Mouse (Mus musculus): ENCODE data around the gene Sdk1. TPM values are rescaled to one million over a fixed set of nuclear protein-coding genes. Genes with fewer than 3 reads are reported as not detected.

The Sdk1 gene
- polyA plus RNA-seq, 1 experiment, result 0.55 TPM

DNA sequence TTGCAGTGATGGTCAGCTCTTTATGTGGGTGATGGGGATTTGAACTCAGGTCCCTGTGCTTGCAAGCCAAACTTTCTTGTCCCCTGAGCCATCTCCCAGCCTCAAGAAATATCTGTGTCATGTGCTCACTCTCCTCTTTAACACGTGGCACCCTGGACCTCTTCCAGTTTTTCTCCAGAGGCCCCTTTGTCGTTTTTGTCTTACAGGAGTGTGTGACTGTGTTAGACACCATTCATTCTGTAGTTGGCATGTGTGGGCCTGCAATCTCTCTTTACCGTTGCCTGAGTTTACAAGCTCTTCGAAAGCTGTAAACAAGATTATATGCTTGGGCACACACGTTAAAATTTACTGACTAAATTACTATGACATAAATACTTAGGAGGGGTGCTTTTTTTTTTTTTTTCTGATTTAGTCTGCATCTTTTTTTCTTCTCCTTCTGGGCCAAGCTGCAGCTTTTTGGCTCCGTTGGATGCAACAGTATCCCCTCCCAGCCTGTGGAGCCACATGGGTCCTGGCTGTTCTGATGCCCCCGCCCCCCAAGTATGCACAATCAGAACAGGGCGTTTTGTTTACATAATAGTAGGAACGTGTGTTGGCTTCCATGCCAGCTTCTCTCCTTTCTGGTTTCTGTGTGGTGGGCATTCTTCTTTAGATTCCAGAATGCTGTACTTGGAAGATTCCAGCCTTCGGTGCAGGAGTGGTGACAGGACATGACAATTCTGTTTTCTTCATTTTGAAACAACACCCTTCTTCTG is 527.6 kb downstream of the Sdk1 start:
- H3K27ac ChIP-seq (ENCODE audit: insufficient read depth, low read depth, low read length), result no peak overlapping the region
- no peak overlapping the region for H3K4me3 ChIP-seq (ENCODE audit: insufficient read depth, low read length)
- no peak for TF ChIP-seq POLR2A (IDR thresholded peaks at IDR 0.05; ENCODE audit: borderline replicate concordance, low read depth, low read length)
- TF ChIP-seq CTCF (IDR thresholded peaks at IDR 0.05; ENCODE audit: low read depth, low read length), result no peak
- no peaks in the 10 kb centered on the region for H3K4me1 ChIP-seq (ENCODE audit: control insufficient read depth, insufficient read depth, low read length)

GRCm38 (mm10) chr5:141771516-141771915 is 530.2 kb downstream of the Sdk1 start:
- Histone ChIP-seq H3K27ac (ENCODE audit: insufficient read depth, low read depth, low read length) (no peak overlapping the region), H3K4me3 (ENCODE audit: insufficient read depth, low read length) (no peak overlapping the region), H3K4me1 (ENCODE audit: control insufficient read depth, insufficient read depth, low read length) (no peaks in the 10 kb centered on the region)
- no peak for TF ChIP-seq POLR2A (IDR thresholded peaks at IDR 0.05; ENCODE audit: borderline replicate concordance, low read depth, low read length)
- no peak for TF ChIP-seq CTCF (IDR thresholded peaks at IDR 0.05; ENCODE audit: low read depth, low read length)

GRCm38 (mm10) chr5:141778231-141778630 is 536.9 kb downstream of the Sdk1 start:
- H3K4me3 ChIP-seq (ENCODE audit: insufficient read depth, low read length), result no peak overlapping the region
- H3K27ac ChIP-seq (ENCODE audit: insufficient read depth, low read depth, low read length), result no peak overlapping the region
- TF ChIP-seq CTCF (IDR thresholded peaks at IDR 0.05; ENCODE audit: low read depth, low read length) (no peak), POLR2A (IDR thresholded peaks at IDR 0.05; ENCODE audit: borderline replicate concordance, low read depth, low read length) (no peak)
- H3K4me1 ChIP-seq (ENCODE audit: control insufficient read depth, insufficient read depth, low read length), result no peaks in the 10 kb centered on the region

GRCm38 (mm10) chr5:141781142-141781541 is 539.9 kb downstream of the Sdk1 start:
- TF ChIP-seq CTCF (IDR thresholded peaks at IDR 0.05; ENCODE audit: low read depth, low read length) (no peak), POLR2A (IDR thresholded peaks at IDR 0.05; ENCODE audit: borderline replicate concordance, low read depth, low read length) (no peak)
- no peak overlapping the region for H3K27ac ChIP-seq (ENCODE audit: insufficient read depth, low read depth, low read length)
- H3K4me1 ChIP-seq (ENCODE audit: control insufficient read depth, insufficient read depth, low read length), result no peaks in the 10 kb centered on the region
- H3K4me3 ChIP-seq (ENCODE audit: insufficient read depth, low read length), result no peak overlapping the region

DNA sequence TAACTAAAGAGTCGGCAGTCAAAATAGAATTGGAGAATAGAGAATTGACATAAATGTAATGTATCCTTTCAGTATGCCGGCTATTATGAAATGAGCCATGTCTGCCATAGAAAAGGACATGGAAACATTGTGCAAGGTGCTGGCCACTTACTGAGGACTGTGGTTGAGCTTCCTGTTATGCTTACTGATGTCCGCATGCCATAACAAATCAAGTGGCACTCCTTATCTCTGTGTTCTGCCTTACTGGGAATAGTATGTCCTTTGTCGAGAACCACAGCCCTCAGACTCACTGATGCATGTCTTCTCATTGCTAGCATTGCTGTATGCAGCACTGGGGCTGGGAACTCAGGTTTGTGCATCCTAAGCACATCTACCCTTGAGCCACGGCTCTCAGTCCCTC is 541.0 kb downstream of the Sdk1 start:
- Histone ChIP-seq H3K4me3 (ENCODE audit: insufficient read depth, low read length) (no peak overlapping the region), H3K27ac (ENCODE audit: insufficient read depth, low read depth, low read length) (no peak overlapping the region), H3K4me1 (ENCODE audit: control insufficient read depth, insufficient read depth, low read length) (no peaks in the 10 kb centered on the region)
- TF ChIP-seq POLR2A (IDR thresholded peaks at IDR 0.05; ENCODE audit: borderline replicate concordance, low read depth, low read length) (no peak), CTCF (IDR thresholded peaks at IDR 0.05; ENCODE audit: low read depth, low read length) (no peak)

GRCm38 (mm10) chr5:141783516-141783915 is 542.2 kb downstream of the Sdk1 start:
- no peak overlapping the region for H3K4me3 ChIP-seq (ENCODE audit: insufficient read depth, low read length)
- no peak overlapping the region for H3K27ac ChIP-seq (ENCODE audit: insufficient read depth, low read depth, low read length)
- TF ChIP-seq POLR2A (IDR thresholded peaks at IDR 0.05; ENCODE audit: borderline replicate concordance, low read depth, low read length), result no peak
- no peak for TF ChIP-seq CTCF (IDR thresholded peaks at IDR 0.05; ENCODE audit: low read depth, low read length)
- no peaks in the 10 kb centered on the region for H3K4me1 ChIP-seq (ENCODE audit: control insufficient read depth, insufficient read depth, low read length)

- H3K4me3 ChIP-seq (ENCODE audit: insufficient read depth, low read length), result no peak overlapping the region
- TF ChIP-seq CTCF (IDR thresholded peaks at IDR 0.05; ENCODE audit: low read depth, low read length) (no peak), POLR2A (IDR thresholded peaks at IDR 0.05; ENCODE audit: borderline replicate concordance, low read depth, low read length) (no peak)
- H3K4me1 ChIP-seq (ENCODE audit: control insufficient read depth, insufficient read depth, low read length), result no peaks in the 10 kb centered on the region
- no peak overlapping the region for H3K27ac ChIP-seq (ENCODE audit: insufficient read depth, low read depth, low read length)
Measured at GRCm38 (mm10) chr5:141793926-141794325, 552.6 kb downstream of the Sdk1 start.

DNA sequence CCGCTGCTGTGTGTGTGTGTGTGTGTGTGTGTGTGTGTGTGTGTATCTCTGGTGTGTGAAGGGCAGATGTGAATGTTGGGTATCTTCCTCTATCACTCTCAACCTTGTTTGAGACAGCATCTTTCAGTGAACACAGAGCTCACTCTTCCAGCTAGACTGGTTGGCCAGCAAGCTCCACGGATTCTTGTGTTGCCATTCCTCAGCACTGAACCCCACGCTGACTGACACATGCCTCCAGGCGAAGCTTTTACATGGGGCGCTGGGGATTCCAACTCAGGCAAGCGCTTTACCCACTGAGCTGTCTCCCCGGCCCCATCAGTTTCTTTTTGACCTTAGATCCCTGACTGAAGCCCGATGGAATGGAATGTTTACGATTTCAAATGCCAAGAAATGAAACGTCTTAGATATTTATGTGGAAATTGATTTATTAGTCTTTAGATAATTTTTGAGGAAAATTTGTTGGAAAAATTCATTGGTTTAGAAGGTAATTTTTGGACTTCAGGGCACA is 582.6 kb downstream of the Sdk1 start:
- no peaks in the 10 kb centered on the region for H3K4me1 ChIP-seq (ENCODE audit: control insufficient read depth, insufficient read depth, low read length)
- H3K27ac ChIP-seq (ENCODE audit: insufficient read depth, low read depth, low read length), result no peak overlapping the region
- TF ChIP-seq CTCF (IDR thresholded peaks at IDR 0.05; ENCODE audit: low read depth, low read length), result no peak
- no peak for TF ChIP-seq POLR2A (IDR thresholded peaks at IDR 0.05; ENCODE audit: borderline replicate concordance, low read depth, low read length)
- H3K4me3 ChIP-seq (ENCODE audit: insufficient read depth, low read length), result no peak overlapping the region

GRCm38 (mm10) chr5:141824739-141825379 is 583.6 kb downstream of the Sdk1 start:
- TF ChIP-seq POLR2A (IDR thresholded peaks at IDR 0.05; ENCODE audit: borderline replicate concordance, low read depth, low read length) (no peak), CTCF (IDR thresholded peaks at IDR 0.05; ENCODE audit: low read depth, low read length) (no peak)
- H3K4me3 ChIP-seq (ENCODE audit: insufficient read depth, low read length), result no peak overlapping the region
- no peaks in the 10 kb centered on the region for H3K4me1 ChIP-seq (ENCODE audit: control insufficient read depth, insufficient read depth, low read length)
- H3K27ac ChIP-seq (ENCODE audit: insufficient read depth, low read depth, low read length), result no peak overlapping the region

- H3K4me1 ChIP-seq (ENCODE audit: control insufficient read depth, insufficient read depth, low read length), result no peaks in the 10 kb centered on the region
- TF ChIP-seq CTCF (IDR thresholded peaks at IDR 0.05; ENCODE audit: low read depth, low read length) (no peak), POLR2A (IDR thresholded peaks at IDR 0.05; ENCODE audit: borderline replicate concordance, low read depth, low read length) (no peak)
- H3K4me3 ChIP-seq (ENCODE audit: insufficient read depth, low read length), result no peak overlapping the region
- no peak overlapping the region for H3K27ac ChIP-seq (ENCODE audit: insufficient read depth, low read depth, low read length)
Measured at GRCm38 (mm10) chr5:141835566-141835965, 594.3 kb downstream of the Sdk1 start.

Data from bone marrow macrophage, adult 2 months (primary cell).